Mouse (Mus musculus): ENCODE results near the gene Il27ra. TPM values are rescaled to one million over a fixed set of nuclear protein-coding genes. Genes with fewer than 3 reads are reported as not detected.

The Il27ra gene
- polyA plus RNA-seq, 1 experiment from 2014 or later: 0.37 TPM

DNA sequence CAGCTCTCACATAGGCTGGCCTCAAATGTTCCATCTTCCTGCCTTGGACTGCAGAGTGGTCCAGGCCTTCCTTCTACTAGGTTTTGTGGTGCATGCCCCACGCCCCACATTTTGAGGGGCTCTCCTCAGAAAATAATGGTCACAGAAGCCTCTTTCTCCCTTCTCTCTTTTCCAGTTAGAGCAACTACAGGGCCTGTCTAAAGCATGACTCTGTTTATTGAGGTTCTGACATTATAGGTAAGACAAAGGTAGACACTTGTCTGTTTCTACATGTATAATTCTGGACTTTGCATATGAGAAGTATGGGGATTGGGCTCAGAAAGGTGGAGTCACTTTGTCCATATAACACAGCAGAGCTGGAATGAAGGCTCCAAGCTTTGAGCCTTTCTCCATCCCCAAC lies 22.6 kb upstream of the Il27ra start, which contains the start of gene Gm10643:
Gene Gm10643, minus strand, starts transcription at position 101 of the 400 bp plus-strand sequence.
- Histone ChIP-seq H3K4me3 (replicated peaks) (peak within 1 kb of the TSS; percentile 98), H3K4me1 (peaks cover 35% of the 10 kb centered on the region), H3K9ac (replicated peaks) (peak within 1 kb of the TSS; percentile 60), H3K27ac (replicated peaks) (peak within 1 kb of the TSS; percentile 86), H3K4me2 (peak within 1 kb of the TSS; percentile 84), H3K27me3 (replicated peaks) (no peaks in the 10 kb centered on the region), H3K9me3 (replicated peaks) (no peaks in the 10 kb centered on the region), H3K36me3 (no peaks in the 10 kb centered on the region)
- ATAC-seq (ENCODE audit: low FRiP score): no peak
- WGBS: 100% methylated on average over 1 of the region's 1 CpGs

DNA sequence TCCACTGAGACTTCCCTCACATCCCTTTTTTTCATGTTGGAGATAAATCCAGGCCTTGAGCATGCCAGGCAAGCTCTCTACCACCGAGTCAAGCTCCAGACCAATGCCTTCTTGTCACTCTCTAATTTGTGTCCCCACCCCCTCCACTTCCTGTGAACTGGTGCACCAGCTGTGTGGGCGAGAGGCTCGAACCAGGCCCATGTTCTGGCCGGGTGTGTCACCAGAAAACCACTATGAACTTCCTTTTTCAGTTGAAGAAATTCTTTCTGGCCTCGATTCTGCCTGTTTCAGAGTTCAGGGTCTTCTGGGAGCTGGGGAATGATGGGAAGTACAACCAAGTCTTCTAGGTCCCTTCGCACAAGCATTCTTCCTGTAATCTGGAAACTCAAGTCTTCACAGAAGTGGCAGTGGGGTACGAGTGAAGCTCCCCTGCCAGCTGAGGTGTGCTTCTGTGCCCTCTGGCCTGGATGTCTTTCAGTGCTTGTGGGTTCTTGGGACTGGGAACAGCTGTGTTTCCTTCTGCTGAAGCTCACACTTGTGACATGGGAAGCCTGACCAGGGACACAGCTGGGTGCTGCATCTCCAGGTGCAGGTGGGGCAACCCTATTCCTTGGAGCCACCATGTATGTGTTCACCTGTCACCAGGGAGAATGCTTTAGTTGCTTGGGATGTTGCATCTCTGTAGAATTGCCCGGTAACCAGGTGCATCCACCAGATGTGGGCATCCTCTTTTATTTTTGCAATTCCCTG lies 21.6 kb upstream of the Il27ra start:
- H3K27ac ChIP-seq (replicated peaks): no peak overlapping the region
- H3K9ac ChIP-seq (replicated peaks): no peak overlapping the region
- H3K4me3 ChIP-seq (replicated peaks): no peak overlapping the region
- 73% methylated on average over 8 of the region's 8 CpGs for WGBS
- H3K4me2 ChIP-seq: no peak overlapping the region
- H3K4me1 ChIP-seq: peaks cover 25% of the 10 kb centered on the region
- ATAC-seq (ENCODE audit: low FRiP score): no peak
- H3K9me3 ChIP-seq (replicated peaks): no peaks in the 10 kb centered on the region
- H3K27me3 ChIP-seq (replicated peaks): no peaks in the 10 kb centered on the region
- no peaks in the 10 kb centered on the region for H3K36me3 ChIP-seq

DNA sequence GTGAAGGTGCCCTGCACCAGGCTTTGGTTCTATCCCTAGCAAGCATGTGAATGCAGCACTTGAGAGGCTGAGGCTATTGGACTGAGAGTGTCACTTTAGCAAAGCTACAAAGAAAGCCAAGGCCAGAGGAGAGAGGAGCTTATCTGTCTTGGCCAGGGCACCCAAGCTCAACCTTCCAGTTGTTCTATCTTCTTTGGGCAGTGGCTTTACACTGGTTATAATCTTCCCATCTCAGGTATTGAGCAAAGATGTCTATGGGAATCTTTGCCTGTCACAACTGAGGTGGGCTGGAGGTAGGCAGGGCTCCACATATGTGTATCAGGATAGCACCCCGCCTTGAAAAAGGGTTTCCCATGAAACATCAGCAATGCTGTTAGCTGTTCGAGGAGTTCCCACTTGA lies 17.9 kb upstream of the Il27ra start:
- Histone ChIP-seq H3K27me3 (replicated peaks) (no peaks in the 10 kb centered on the region), H3K4me1 (no peaks in the 10 kb centered on the region), H3K4me2 (no peak overlapping the region), H3K9ac (replicated peaks) (no peak overlapping the region), H3K4me3 (replicated peaks) (no peak overlapping the region), H3K27ac (replicated peaks) (no peak overlapping the region), H3K9me3 (replicated peaks) (no peaks in the 10 kb centered on the region), H3K36me3 (no peaks in the 10 kb centered on the region)
- ATAC-seq (ENCODE audit: low FRiP score): no peak
- WGBS: 92% methylated on average over 2 of the region's 2 CpGs

GRCm38 (mm10) chr8:84059226-84059625 lies 16.8 kb upstream of the Il27ra start:
- H3K27me3 ChIP-seq (replicated peaks): no peaks in the 10 kb centered on the region
- WGBS: 92% methylated on average over 2 of the region's 2 CpGs
- no peaks in the 10 kb centered on the region for H3K4me1 ChIP-seq
- no peak overlapping the region for H3K9ac ChIP-seq (replicated peaks)
- no peaks in the 10 kb centered on the region for H3K9me3 ChIP-seq (replicated peaks)
- no peak overlapping the region for H3K4me2 ChIP-seq
- no peaks in the 10 kb centered on the region for H3K36me3 ChIP-seq
- no peak overlapping the region for H3K4me3 ChIP-seq (replicated peaks)
- no peak overlapping the region for H3K27ac ChIP-seq (replicated peaks)
- no peak for ATAC-seq (ENCODE audit: low FRiP score)

GRCm38 (mm10) chr8:84057827-84058226 lies 15.4 kb upstream of the Il27ra start:
- no peaks in the 10 kb centered on the region for H3K27me3 ChIP-seq (replicated peaks)
- WGBS: 96% methylated on average over 1 of the region's 1 CpGs
- no peak overlapping the region for H3K9ac ChIP-seq (replicated peaks)
- H3K36me3 ChIP-seq: no peaks in the 10 kb centered on the region
- H3K27ac ChIP-seq (replicated peaks): no peak overlapping the region
- H3K9me3 ChIP-seq (replicated peaks): no peaks in the 10 kb centered on the region
- no peaks in the 10 kb centered on the region for H3K4me1 ChIP-seq
- H3K4me3 ChIP-seq (replicated peaks): no peak overlapping the region
- no peak for ATAC-seq (ENCODE audit: low FRiP score)
- H3K4me2 ChIP-seq: no peak overlapping the region

DNA sequence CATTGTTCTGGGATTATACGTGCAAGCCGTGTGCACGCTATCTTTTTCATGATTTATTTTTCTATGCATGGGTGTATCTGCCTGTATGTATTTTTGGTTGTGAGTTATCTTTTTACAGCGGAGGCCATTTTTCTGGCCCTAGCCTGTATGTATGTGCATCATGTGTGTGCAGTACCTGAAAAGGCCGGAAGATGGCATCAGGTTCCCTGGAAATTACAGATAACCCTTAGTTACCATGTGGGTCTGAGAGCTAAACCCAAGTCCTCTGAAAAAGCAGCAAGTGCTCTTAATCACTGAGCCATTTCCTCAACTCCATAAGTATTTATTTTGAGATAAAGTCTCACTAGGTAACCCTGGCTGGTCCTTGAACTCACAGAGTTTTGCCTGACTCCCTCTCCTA lies 10.8 kb upstream of the Il27ra start:
- Histone ChIP-seq H3K27me3 (replicated peaks) (no peaks in the 10 kb centered on the region), H3K4me3 (replicated peaks) (no peak overlapping the region), H3K4me1 (no peaks in the 10 kb centered on the region), H3K36me3 (no peaks in the 10 kb centered on the region), H3K9ac (replicated peaks) (no peak overlapping the region), H3K9me3 (replicated peaks) (no peaks in the 10 kb centered on the region), H3K4me2 (no peak overlapping the region), H3K27ac (replicated peaks) (no peak overlapping the region)
- ATAC-seq (ENCODE audit: low FRiP score): no peak
- 92% methylated on average over 5 of the region's 5 CpGs for WGBS

DNA sequence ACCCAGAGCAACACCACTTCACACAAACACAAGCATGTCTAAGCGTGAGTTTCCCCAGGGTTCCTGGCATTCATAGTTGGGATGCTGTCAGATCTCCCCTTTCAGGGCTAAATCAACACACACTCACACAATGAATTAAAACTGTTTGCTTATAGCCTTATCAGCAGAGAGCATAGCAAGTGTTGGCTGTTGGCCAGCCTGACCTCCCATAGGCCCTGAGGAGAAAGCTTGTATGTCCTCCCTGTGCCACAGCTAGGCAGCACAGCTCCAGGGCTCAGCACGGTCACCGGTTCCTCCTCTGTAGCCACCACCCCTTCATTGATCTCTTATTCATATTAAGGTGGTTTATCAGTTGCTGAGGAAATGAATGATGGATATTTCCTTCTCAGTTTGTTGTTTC lies 10.4 kb upstream of the Il27ra start:
- ATAC-seq (ENCODE audit: low FRiP score): no peak
- Histone ChIP-seq H3K4me3 (replicated peaks) (no peak overlapping the region), H3K4me1 (no peaks in the 10 kb centered on the region), H3K9ac (replicated peaks) (no peak overlapping the region), H3K27ac (replicated peaks) (no peak overlapping the region), H3K27me3 (replicated peaks) (no peaks in the 10 kb centered on the region), H3K4me2 (no peak overlapping the region), H3K36me3 (no peaks in the 10 kb centered on the region), H3K9me3 (replicated peaks) (no peaks in the 10 kb centered on the region)
- 77% methylated on average over 3 of the region's 3 CpGs for WGBS

DNA sequence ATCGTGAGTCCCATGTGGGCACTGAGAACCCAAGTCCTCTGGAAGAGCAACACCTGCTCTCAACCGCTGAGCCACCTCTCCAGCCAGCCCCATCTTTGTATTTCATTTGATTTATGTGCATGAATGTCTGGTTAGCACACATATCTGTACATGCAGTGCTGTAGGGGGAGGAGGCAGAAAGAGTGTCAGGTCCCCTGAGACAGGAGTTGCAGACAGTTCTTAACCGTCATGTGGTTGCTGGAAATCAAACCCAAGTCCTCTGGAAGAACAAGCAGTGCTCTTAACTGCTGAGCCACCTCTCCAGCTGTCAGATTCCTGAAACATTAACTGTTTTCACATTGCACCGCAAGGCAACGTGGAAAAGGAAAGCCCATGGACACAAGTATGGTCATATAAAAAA lies 5.8 kb upstream of the Il27ra start:
- Histone ChIP-seq H3K27ac (replicated peaks) (no peak overlapping the region), H3K4me3 (replicated peaks) (no peak overlapping the region), H3K4me2 (no peak overlapping the region), H3K9me3 (replicated peaks) (no peaks in the 10 kb centered on the region), H3K4me1 (peaks cover 8% of the 10 kb centered on the region; the same call in 1 of the 2 replicates), H3K36me3 (no peaks in the 10 kb centered on the region), H3K27me3 (replicated peaks) (peaks cover 27% of the 10 kb centered on the region), H3K9ac (replicated peaks) (no peak overlapping the region)
- 80% methylated on average over 5 of the region's 5 CpGs for WGBS
- ATAC-seq (ENCODE audit: low FRiP score): no peak

DNA sequence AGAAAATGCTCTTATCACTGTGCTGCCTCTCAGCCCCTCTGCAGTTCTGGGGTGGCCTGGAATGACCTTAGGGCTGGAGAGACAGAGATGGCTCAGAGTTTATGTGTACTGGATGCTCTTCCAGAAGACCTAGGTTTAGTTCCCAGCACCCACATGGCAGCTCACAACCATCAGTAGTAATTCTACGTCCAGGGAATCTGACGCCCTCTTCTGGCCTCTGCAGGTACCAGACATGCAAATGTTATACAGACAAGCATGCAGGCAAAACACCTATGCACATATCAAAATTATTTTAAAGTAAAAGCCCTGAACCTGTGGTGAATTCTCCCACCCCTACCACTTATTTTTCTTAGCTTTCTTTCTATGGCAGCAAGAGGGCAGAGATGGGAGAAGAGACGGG lies 4.1 kb upstream of the Il27ra start:
- Histone ChIP-seq H3K36me3 (no peaks in the 10 kb centered on the region), H3K27me3 (replicated peaks) (peaks cover 43% of the 10 kb centered on the region), H3K9ac (replicated peaks) (no peak overlapping the region), H3K27ac (replicated peaks) (no peak overlapping the region), H3K9me3 (replicated peaks) (no peaks in the 10 kb centered on the region), H3K4me3 (replicated peaks) (no peak overlapping the region), H3K4me2 (no peak overlapping the region), H3K4me1 (peaks cover 20% of the 10 kb centered on the region)
- ATAC-seq (ENCODE audit: low FRiP score): no peak
- WGBS: 76% methylated on average over 3 of the region's 3 CpGs

DNA sequence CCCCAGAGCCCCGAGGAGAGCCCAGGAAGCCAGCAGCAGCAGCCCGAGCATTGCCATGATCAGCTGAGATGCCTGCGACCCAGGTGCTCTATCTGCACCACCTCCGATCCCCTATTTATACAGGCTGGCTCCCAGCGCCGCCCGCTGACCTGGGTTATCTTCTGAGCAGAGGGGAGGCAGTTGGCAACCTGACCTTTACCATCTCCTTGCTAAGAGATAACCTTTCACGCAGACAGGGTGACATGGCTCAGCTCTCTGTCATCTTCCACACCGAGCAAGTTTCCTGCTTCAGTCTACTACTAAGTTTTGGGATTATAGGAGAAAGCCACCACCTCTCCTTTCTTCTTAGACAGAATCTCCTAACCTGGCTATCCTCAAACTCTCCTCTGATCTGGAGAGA lies 2.5 kb upstream of the Il27ra start, which contains the start of gene Rln3:
Gene Rln3, minus strand, starts transcription at position 101 of the 400 bp plus-strand sequence.
- Histone ChIP-seq H3K9me3 (replicated peaks) (no peaks in the 10 kb centered on the region), H3K36me3 (no peaks in the 10 kb centered on the region), H3K4me1 (peaks cover 20% of the 10 kb centered on the region), H3K4me2 (no peak within 1 kb of the TSS; the same call in 1 of the 2 replicates), H3K4me3 (replicated peaks) (no peak within 1 kb of the TSS), H3K27ac (replicated peaks) (no peak within 1 kb of the TSS), H3K9ac (replicated peaks) (no peak within 1 kb of the TSS), H3K27me3 (replicated peaks) (peaks cover 57% of the 10 kb centered on the region)
- ATAC-seq (ENCODE audit: low FRiP score): no peak
- 12% methylated on average over 9 of the region's 9 CpGs for WGBS

DNA sequence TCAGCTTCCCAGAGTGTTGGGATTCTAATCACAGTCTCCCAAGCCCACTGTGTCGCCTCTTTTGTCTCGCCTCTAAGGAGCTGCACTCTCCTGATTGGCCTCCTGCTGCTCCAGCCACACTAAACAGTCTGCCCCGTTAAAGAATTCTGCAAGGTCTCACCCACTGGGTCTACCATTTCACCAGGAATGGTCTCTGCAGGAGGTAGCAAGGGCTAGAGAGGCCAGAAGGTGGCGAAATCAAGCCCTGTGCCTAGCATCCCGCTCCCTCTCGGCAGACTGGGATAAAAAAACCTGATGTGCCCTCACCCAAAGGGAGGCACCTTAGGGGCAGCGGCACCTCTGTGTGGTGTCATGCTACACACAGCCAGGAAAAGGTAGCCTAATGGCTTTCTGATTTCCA lies 1.7 kb upstream of the Il27ra start:
- no peak for ATAC-seq (ENCODE audit: low FRiP score)
- Histone ChIP-seq H3K27ac (replicated peaks) (no peak overlapping the region), H3K4me3 (replicated peaks) (no peak overlapping the region), H3K4me2 (no peak overlapping the region), H3K9ac (replicated peaks) (no peak overlapping the region), H3K9me3 (replicated peaks) (no peaks in the 10 kb centered on the region), H3K27me3 (replicated peaks) (peaks cover 57% of the 10 kb centered on the region), H3K36me3 (no peaks in the 10 kb centered on the region), H3K4me1 (peaks cover 20% of the 10 kb centered on the region)
- WGBS: 1% methylated on average over 7 of the region's 7 CpGs

- peaks cover 20% of the 10 kb centered on the region for H3K4me1 ChIP-seq
- WGBS: 44% methylated on average over 12 of the region's 12 CpGs
- H3K27me3 ChIP-seq (replicated peaks): peaks cover 59% of the 10 kb centered on the region
- no peaks in the 10 kb centered on the region for H3K9me3 ChIP-seq (replicated peaks)
- no peaks in the 10 kb centered on the region for H3K36me3 ChIP-seq
- no peak for ATAC-seq (ENCODE audit: low FRiP score)
- no peak overlapping the region for H3K4me3 ChIP-seq (replicated peaks)
- peak overlapping the region; percentile 66 for H3K4me2 ChIP-seq
- H3K9ac ChIP-seq (replicated peaks): no peak overlapping the region
- H3K27ac ChIP-seq (replicated peaks): no peak overlapping the region
These were observed 556 bp upstream of the Il27ra start for GRCm38 (mm10) chr8:84042948-84043342.
